Mouse (Mus musculus) ovary, postnatal 10 days (tissue): ENCODE results near the gene Slc8a2.

Experiments
- DNase-seq: peaks from one replicate; pipeline ENCODE4 v3.0.0; 2022; ENCODE audit warnings: low spot score

The Slc8a2 gene

DNA sequence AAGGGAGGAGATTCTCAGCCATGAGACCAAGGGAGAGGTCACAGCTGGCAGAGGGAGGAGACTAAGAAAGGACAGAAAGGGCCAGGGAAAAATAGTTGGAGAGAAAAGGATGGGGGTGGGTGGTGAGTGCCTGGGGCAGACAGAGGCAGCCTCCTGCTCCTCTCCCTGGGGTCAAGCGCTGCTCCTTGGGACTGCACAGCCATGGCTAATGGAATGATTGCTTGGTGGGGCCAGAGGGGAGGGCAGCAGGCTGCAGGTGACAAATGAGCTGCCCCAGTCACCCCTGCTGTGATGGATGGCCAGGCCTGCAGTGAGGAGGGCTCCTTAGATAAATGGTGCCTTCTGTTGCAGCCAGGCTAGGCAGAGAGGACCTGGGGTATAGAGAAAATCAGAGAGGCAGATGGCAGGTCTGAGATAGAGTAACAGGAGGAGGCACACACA is 42.5 kb downstream of the Slc8a2 start:
- no peak for DNase-seq

DNA sequence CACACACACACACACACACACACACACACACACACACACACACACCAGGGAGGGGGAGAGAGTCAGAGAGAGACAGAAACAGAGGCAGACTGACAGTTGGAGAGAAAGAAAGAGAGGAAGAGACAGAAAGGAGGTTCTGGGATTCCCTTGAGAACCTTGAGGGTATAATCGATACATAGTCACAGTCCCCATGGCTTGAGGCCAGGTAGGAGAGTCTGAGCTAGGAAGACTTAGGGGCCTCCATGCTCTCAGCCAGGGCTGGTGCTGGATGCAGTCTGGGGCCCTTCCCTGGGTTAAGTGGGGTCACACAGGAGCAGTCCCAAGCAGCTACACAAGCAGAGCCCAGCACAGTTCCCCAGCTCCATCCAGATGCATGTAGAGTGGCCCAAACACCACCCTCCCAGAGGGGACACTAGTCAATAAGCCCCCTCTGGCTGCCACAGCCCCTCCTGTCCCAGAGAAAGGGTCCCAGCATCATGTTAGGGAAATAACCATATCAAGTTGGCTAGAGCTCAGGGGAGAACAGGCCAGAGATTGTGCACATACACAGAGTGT is 43.0 kb downstream of the Slc8a2 start:
- no peak for DNase-seq

DNA sequence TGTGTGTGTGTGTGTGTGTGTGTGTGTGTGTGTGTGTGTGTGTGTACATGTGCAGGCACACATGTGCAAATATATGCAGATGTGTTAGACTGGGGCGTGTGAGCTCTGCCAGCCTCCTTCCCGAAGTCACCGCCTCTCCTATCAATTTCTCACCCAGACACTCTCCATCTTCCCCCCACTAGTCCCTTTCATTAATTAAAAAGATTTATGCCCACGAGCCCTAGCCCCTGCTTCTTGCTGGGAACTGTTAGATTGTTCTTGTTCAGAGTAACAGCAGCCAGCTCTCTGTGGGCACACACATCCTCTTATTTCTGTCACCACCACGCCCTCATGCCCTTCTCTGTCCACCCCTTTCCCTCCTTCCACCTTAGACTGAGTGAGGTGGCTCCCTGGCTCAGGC is 43.5 kb downstream of the Slc8a2 start:
- no peak for DNase-seq

DNA sequence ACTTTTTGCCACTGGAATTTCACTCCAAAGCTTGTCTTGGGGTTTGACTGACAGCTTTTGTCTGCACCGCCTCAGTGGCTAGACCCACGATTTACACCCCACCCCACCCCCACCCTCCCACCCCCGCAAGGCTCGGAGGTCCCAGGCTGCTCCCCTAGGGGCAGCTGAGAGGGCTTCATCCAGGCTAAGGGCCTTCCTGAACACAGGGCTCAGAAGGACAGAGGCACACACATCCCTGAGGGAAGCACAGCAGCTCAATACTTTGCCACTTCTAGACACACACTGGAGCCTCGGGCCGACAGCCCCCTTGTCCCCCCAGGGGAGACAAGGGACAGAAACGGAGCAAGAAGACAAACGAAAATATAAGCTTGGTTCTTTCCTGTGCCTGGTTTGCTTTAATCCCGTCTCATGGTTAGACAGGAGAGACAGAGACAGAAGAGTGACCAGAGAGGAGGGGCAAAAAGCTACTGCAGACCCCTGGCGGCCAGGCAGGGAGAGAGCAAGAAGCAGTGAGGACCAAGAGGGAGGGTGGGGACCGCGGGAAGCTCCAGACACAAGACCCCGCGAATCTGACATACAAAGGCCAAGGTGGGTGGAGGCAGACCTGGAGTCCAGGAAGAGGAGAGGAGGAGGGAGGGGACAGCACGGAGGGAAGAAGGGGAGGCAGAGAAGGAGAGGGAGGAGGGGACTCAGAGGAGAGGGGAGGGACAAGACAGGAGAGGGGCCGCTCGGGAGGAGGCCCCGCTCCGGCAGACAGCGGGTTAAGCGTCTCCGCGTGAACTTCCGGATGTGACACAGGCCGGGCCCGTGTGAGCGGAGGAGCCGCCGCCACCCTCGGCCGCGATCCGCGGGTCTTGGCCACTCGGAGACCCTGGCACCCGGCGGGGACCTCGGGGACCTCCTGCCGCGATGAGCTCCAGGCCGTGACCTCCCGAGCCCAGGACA is 45.2 kb downstream of the Slc8a2 start, which contains the start of gene Meis3:
TSS of gene Meis3 (plus strand) at position 494 of the 945 bp plus-strand sequence.
- DNase-seq = peak; percentile 15

DNA sequence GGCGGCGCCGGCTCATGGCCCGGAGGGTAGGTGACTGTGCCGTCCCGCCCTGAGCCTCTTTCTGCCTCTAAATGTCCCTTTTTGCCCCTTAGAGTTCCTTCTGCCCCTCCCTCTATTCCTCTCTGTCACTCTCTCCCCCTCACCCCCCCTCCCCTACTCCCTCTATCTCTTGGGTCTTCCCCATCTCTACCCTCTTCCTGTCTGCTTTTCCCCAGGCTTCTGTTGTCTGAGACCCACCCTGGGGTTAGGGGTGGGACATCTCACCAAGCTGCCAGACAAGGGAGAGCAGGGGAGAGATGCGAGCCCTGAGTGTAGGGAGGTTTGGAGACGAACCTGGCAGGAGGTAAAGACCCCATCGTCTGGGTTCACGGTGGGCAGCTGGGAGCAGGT is 45.9 kb downstream of the Slc8a2 start:
- DNase-seq = no peak

- no peak for DNase-seq
These were observed 48.5 kb downstream of the Slc8a2 start for GRCm38 (mm10) chr7:16178114-16178513.

DNA sequence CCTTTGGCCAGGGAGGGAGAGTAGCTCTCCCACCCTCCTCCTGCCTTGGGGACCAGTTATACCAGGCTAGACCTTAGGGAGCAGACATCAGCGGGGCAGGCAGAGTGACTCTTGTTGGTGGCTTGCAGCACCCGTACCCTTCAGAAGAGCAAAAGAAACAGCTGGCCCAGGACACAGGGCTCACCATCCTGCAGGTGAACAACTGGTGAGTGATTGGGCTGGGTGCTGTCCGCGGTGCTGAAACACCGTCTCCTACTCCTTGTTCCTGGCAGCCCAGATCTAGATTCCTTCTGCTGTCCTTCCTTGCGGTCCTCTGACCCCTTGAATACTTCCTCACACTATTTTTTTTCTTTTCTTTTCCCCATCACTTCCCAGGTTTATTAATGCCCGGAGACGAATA is 54.0 kb downstream of the Slc8a2 start:
- DNase-seq = peak; percentile 22

GRCm38 (mm10) chr7:16187494-16187893 is 57.9 kb downstream of the Slc8a2 start:
- no peak for DNase-seq

- DNase-seq = peak; percentile 41
These were observed 62.7 kb downstream of the Slc8a2 start for GRCm38 (mm10) chr7:16192315-16192714.

GRCm38 (mm10) chr7:16193702-16194101 is 64.1 kb downstream of the Slc8a2 start:
- no peak for DNase-seq

GRCm38 (mm10) chr7:16196616-16197015 is 67.0 kb downstream of the Slc8a2 start:
- no peak for DNase-seq

DNA sequence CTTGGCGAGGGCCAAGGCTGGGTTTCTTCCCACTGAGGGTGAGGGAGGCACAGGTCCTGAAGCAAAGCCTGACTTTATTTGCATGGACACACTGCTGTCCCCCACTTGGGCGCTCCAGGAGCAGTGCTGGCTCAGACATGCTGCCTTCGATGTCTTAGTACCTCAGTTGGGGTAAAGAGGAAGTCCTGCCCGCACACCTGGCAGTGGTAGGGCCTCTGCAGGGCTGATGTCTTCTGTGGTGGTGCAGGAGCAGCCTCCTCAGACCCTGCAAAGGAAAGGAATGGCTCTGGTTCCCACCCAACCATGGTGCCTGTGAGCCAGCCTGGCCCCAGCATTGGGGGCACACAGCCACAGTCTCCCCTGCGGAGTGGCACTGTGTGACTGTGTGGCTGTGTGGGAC is 67.5 kb downstream of the Slc8a2 start:
- DNase-seq = no peak

DNA sequence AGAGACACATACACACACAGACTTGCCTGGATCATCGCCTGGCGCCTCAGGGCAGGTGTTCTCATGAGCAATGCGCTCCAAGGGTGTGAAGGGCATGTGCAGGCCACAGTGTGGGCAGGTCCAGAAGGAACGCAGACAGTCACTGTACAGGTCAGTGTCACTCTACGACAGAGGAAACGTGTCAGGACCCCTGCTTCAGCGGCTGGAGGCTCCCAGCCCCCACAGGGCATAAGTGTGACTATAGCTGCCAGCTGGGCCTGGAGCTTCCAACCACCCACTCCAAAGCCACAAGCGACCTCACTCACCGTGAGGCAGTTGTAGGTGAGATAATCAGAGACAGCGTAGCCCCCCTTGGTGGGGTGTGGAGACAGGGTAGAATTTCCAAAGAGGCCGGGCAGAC is 68.9 kb downstream of the Slc8a2 start:
- DNase-seq = no peak

DNA sequence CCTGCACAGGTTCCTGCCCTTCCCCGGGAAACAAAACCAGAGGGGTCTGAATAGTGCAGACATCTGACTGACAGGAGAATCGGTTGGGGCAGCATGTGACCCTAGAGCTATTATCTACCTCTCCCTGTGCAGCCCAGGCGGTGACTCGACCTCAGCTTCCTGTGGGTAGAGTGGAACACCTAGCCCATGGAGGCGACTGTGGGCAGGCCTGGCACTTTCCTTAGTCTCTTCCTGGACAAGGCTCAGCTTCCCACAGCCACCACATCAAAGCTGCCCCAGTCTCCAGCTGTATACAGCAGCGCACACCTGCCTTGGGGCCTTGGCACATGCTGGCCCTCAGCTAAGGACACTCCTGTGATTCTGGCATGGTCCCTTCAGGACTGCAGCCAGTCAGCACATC is 71.5 kb downstream of the Slc8a2 start:
- DNase-seq = no peak

DNA sequence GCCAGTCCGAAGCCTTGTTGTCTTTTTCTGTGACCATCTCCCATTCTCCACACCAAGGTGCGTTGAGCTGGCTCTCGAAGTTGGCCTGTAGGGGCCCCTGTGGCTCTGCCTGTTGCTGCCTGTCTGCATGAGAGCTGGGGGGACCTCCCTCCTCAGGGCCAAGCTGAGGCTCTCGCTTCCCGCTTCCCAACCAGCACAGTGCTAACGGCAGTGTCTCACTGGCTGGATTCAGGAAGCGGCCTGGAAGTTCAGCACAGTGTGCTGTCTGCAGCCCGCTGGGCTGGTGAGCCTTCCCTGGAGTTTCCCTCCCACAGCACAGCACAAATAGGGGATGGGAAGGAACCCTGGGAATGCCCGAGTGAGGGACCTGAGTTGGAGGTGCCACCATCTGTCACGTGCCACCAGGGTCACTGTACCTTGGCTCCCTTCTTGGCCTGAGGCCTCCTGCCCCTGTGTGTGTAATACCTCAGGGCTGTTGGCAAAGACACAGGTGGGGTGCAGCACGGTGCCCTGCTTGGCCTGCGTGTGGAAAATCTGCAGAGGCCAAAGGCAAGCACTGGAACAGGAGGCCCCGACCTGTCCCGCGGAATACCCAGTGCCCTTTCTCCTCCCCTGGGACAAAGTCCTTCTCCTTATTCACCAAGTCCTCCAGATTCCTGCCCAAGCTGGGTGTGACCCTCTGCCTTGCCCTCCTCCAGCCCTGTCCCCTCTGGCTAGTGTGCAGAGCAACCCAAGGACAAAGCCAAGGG is 73.3 kb downstream of the Slc8a2 start:
- no peak for DNase-seq

DNA sequence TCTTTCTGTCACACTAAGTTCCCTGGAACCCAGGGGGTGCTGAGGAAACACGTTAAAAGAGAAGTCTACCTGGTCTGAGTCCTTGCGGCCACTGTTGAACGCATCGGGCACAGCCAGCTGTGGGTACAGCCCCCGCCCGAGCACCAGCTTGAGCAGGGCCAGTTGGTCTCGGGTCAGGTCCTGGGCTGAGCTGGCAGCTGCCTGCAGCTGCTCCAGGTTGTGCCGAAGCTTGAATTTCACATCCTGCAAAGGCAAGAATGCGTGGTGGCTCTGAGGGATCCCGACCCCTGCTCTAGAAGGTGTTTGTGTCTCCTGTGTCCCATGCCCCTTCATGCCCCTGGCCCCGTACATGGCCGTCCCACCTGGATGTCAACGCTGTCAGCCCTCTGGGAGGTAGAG is 73.9 kb downstream of the Slc8a2 start:
- DNase-seq = no peak

- DNase-seq = no peak
These were observed 75.2 kb downstream of the Slc8a2 start for GRCm38 (mm10) chr7:16204791-16205190.

- no peak for DNase-seq
These were observed 77.5 kb downstream of the Slc8a2 start for GRCm38 (mm10) chr7:16207076-16207475.

DNA sequence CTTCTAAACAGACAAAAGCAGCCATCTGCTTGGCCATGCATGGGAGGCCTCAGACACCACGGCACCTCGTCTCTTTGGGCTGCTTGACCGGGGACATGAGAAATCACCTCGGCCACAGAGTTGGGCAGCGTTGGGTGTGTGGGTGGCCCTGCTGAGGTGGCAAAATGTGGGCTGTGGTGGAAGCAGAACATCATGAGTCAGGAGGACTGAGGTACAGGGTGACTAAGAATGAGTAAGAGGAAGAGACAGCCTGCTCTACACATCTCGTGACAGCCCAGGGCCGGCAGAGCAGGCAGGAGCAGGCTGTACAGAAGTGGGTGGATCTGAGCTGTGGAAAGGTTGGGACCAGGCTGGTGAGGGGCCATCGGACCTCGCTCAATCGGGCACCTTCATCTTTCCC is 77.9 kb downstream of the Slc8a2 start:
- DNase-seq = no peak

DNA sequence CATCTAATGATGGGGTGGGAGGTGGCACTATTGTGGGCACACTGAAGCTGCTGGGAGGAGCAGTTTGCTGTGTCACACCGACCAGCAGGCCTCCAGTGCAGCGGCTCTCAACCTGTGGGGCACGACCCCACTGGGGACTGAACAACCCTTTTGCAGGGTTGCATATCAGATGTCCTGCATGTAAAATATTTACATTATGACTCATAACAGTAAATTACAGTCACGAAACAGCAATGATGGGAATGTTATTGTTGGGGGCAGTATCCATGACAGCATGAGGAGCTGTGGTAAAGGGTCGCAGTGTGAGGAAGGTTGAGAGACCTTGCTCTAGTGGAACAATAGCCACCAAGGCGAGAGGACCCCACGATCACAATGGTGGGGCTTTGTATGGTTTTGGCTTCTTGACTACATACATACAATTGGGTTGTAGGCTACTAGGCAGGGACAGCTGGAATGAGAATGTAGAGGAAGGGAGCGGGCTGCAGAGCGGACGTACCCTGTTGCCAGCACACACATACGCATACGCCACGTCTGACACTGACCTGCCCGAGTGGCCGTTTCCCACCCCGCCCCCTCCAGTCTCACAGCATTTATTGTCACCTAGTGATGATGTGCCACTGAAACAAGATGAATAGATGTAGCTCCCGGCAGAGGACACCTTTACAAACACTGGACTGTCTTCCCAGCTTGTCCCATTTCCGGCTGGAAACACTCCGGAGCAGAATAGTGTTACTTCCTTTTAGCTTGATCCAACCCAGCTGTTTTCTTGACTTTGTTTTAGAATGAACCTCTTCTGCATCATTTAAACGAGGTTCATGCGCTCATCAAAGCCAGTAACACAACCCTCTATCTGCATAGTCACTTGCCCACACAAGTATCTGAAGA is 79.4 kb downstream of the Slc8a2 start:
- no peak for DNase-seq
